15 mouse cellular contexts compared by ENCODE assay signal in genomic region chr16:7060864-7061263, GRCm38 (mm10).
"Had no signal": no experiment of that assay in that cellular context is flagged by ENCODE, and none has a peak within 500 bp of the region (broad histone marks: within the 10 kb centered on the region; RNA-seq: fewer than 3 reads in every experiment).

No protein-coding gene starts in this region.

- ATAC-seq: liver, postnatal 0 days; midbrain, embryonic 13.5 days had no signal

- H3K27me3 ChIP-seq: limb, embryonic 12.5 days; liver, embryonic 13.5 days; lung, embryonic 15.5 days; megakaryocyte, embryonic 14.5 days; midbrain, embryonic 13.5 days; neural tube, embryonic 12.5 days had no signal

- DNase-seq: kidney, adult 8-10 months; kidney, postnatal 36 days; layer of hippocampus, adult 9-11 months; liver; liver, embryonic 13.5 days; liver, postnatal 0 days; lung, postnatal 14 days; thymus, postnatal 4 days had no signal

- H3K9me3 ChIP-seq: limb, embryonic 12.5 days; liver, embryonic 13.5 days; lung, embryonic 15.5 days; midbrain, embryonic 13.5 days; neural tube, embryonic 12.5 days had no signal

- H3K4me2 ChIP-seq: limb, embryonic 12.5 days; liver, embryonic 13.5 days; lung, embryonic 15.5 days; midbrain, embryonic 13.5 days; neural tube, embryonic 12.5 days had no signal

- H3K9ac ChIP-seq: limb, embryonic 12.5 days; liver, embryonic 13.5 days; liver, postnatal 0 days; lung, embryonic 15.5 days; midbrain, embryonic 13.5 days; neural tube, embryonic 12.5 days had no signal

- H3K4me3 ChIP-seq: limb, embryonic 12.5 days; liver, embryonic 13.5 days; lung, embryonic 15.5 days; megakaryocyte, embryonic 14.5 days; midbrain, embryonic 13.5 days; neural tube, embryonic 12.5 days had no signal

- H3K4me1 ChIP-seq: limb, embryonic 12.5 days; liver, embryonic 13.5 days; lung, embryonic 15.5 days; megakaryocyte, embryonic 14.5 days; neural tube, embryonic 12.5 days had no signal

- H3K27ac ChIP-seq: limb, embryonic 12.5 days; liver, embryonic 13.5 days; lung, embryonic 15.5 days; macrophage; midbrain, embryonic 13.5 days; neural tube, embryonic 12.5 days; stomach, postnatal 0 days had no signal

- H3K36me3 ChIP-seq: limb, embryonic 12.5 days; liver, embryonic 13.5 days; lung, embryonic 15.5 days had no signal
